Mouse (Mus musculus) bone marrow, adult 2 months (tissue): ENCODE results near the gene Rad51ap1.

Experiments used
- CTCF ChIP-seq: fragments of 200-500 bp; IDR thresholded peaks from 2 replicates; pipeline ENCODE4 v1.5.1; 2011; ENCODE audit warnings: low read length, control low read depth; ENCODE audit not compliant: control insufficient read depth, insufficient read depth
- POLR2A ChIP-seq: fragments of 200-500 bp; IDR thresholded peaks from 2 replicates; pipeline ENCODE4 v1.6.1; 2011; ENCODE audit warnings: low read depth, mild to moderate bottlenecking, control low read depth, low read length, borderline replicate concordance; ENCODE audit not compliant: control insufficient read depth

DNA sequence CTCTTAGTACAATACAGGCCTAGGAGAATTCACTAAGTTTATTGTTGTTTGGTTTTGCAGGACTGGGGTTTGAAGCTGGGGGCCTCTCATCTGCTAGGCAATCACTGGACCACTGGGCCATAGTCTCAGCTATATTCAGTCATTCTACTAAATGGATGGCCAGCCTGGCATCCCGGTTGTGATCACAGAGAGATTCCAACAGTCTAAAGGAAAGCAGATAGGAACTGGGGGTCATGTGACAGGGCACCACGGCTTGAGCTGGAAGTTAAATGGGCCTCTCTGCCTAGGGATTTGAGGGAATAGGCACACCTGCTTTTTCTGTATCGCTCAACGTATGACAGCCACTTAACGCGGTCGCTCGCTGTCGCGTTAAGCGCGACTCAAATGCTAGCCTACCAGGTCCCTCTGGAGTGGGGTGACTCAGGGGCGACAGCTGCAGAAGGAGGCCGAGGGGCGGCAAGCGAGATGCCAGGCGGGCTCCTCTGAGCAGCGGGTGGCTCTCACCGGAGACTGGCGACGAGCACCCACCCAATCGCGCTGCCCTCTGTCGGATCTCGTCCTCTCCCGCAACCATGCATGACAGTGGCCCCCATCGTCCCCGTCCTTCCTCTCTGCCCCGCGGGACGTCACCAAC is 417 bp downstream of the Rad51ap1 start:
- TF ChIP-seq CTCF (no peak), POLR2A (no peak)
